Mouse (Mus musculus) heart, adult 2 months (tissue): ENCODE results near the gene Gm20695.

ENCODE experiments used
- CTCF ChIP-seq: fragments of 200-600 bp; IDR thresholded peaks from 2 replicates; pipeline ENCODE4 v1.8.1; 2022; ENCODE audit warnings: antibody characterized with exemption, mild to moderate bottlenecking, moderate library complexity
- POLR2A ChIP-seq: fragments of 200-500 bp; IDR thresholded peaks from 2 replicates; pipeline ENCODE4 v1.6.1; 2011; ENCODE audit warnings: mild to moderate bottlenecking, low read depth, low read length, control low read depth; ENCODE audit not compliant: insufficient read depth

DNA sequence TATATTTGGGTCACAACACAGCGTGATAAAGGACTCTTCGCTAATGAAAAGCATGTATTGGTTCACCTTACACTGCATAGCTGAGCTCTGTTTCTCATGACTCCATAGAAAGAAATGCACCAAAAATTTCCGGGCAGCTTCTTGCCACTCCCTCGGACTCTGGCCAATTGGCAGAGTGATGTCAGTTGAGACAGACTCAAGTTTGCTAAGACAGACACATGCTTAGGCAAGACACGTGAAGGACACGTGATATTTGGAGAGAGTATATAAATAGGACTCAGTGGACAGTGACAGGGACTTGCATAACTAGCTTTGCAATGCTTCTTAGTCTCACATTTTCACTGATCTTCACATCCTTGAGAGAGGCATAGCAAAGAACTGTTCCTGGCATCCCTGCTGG, 71.9 kb downstream of the Gm20695 start:
- TF ChIP-seq POLR2A (no peak), CTCF (no peak)
